Mouse (Mus musculus) hematopoietic stem cell, adult 5-6 weeks (primary cell): ENCODE measurements around the gene Ttc7b. TPM values are rescaled to one million over a fixed set of nuclear protein-coding genes. Genes with fewer than 3 reads are reported as not detected.

Experiments used
- ATAC-seq, 2 experiments: fragments of 125-278 bp in 1 of 2; replicated peaks in 1 of 2; 2 replicates each; pipeline ENCODE4 v1.8.0; 2016 to 2017; ENCODE audit warnings: inconsistent platforms in 2 of 2, mild to moderate bottlenecking in 2 of 2, moderate number of reproducible peaks in 2 of 2, low read depth in 1 of 2, moderate TSS enrichment in 1 of 2; ENCODE audit not compliant: low FRiP score in 2 of 2, poor library complexity in 2 of 2, severe bottlenecking in 2 of 2, insufficient read depth in 1 of 2, low TSS enrichment in 1 of 2
- total RNA-seq: library from RNA; stranded (forward); fragments of 172-1452, 232-1000 nt; gene quantifications from 2 replicates; pipeline ENCODE4 v1.2.3, GENCODE M21; 2017

Gene Ttc7b
- total RNA-seq, 1 experiment from 2014 or later, result 23.4 TPM

DNA sequence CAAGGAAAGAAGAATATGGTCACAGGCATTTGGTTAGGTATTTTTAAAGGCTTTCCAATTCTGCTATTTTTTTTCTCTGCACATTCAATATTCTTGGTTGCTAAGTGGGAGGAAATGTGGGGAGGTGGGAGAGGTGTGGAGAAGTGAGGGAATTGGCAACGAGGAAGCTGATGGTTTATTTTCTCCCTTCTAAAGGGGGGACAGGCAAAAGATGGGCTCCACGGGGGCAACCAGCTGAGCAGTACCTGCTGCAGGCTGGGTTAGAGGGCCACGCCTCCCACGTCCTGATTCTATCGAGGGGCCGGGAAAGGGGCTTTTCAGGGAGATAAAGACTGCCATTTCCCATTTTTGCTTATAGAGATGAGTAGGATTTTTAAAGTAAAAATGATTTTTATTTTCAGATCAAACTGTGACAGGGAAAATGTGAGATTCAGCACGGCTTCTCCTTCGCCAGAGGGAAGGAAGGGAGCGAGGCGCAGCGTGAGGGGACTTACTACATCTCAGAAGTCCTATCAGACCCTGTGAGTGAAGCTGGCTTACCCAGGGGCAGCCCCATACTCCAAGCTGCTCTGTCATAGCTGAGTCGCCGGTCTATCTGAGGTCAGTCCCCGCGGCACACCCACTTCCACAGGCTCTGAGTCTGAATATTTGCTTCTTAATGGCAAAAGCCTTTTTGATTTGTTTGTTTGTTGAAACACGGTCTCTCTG is 167.4 kb downstream of the Ttc7b start:
- no peak for ATAC-seq

DNA sequence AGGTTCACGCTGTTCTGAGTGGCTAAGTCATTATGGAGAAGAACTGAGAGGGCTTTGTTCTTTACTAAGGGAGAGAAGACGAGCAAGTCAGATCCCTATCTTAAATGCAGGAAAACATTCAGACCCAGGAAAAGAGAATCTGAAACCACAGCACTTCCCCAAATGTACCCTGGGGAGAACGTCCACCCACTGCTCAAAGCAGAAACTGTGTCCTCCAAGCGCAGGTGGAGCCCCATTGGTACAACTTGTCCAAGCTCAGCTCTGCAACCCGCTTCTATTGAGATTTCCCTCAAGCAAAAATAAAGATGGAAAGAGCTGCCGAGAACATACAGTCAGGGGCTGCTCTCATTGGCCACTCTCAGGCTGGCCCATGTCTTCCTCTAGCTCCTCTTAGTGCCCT is 168.5 kb downstream of the Ttc7b start:
- ATAC-seq, result no peak

DNA sequence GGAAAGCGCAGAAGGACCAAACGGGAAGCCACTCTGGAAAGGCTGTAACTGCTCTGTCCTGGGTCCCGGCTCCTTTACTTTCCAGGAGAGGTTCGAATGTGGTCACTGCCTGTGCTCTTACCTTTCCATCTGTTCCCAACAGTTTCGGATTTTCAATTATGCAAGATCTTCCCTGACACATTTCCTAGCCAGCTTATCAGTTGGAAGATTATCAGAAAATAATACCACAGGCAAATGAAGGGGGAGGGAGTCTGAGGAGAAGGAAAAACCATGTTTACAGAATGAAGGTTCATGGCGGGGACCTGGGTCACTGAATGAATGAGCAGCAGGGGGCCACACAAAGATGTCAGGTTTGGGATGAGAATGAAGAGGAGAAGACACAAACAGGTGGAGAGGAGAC is 177.1 kb downstream of the Ttc7b start:
- no peak for ATAC-seq

DNA sequence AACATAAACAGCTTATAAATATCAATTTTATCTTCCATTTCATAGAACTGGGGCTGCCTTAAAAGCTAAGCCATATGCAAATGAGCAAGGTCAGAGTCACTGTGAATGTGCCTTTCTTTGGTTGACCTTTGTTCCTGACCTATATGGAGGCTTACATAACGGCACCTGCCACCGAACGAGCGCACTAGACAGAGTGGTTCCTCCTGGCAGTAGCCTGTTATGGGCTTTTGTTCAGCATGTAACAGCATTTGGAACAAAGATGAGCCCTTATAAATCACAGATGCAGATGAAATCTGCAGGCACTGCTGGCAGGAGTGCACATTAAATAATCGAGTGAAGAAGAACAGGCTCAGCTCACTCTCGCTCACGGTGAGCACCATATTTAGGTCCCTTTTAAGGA is 179.0 kb downstream of the Ttc7b start:
- ATAC-seq, result no peak

DNA sequence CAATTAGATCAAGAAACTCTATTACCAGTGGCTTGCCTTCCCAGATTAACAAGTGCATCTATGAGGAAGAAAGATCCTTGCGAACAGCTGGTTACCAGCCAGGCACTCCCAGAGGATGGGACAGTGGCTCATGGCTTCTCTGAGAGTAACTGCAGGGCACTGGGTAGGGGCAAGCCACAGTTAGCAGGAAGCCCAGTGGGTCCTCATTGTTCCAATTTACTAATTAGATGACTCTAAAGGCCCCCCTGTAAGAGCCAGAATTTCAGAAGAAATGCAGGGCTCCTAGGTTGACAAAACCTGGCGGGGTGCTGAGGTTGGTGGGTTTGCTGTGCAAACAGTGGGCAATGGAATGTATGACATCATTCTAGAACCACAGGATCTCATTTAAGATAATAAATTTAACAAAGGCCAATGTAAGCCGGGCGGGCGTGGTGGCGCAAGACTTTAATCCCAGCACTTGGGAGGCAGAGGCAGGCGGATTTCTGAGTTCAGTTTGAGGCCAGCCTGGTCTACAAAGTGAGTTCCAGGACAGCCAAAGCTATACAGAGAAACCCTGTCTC is 179.6 kb downstream of the Ttc7b start:
- no peak for ATAC-seq

DNA sequence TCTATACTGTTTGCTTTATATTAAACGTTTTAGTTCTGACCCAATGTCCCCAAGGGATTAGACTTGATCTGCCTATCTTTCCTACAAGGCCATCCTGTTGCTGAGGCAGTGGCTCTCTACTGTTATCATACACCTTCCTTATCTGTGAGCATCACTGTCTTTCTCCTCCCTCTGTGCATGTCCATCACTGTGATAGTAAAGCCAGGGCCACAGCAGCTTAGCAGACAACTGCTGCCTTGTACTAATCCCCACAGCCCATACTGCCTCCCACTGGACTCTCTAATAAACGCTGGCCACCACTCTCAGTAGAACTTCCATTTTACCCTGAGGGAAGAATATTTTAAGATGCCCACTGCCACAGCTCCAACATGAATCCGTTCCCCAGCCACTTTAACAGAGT is 182.6 kb downstream of the Ttc7b start:
- 0 out of 4 replicates have a peak, but pooled peaks of 1 of the 2 experiments have one; percentile 37 for ATAC-seq

DNA sequence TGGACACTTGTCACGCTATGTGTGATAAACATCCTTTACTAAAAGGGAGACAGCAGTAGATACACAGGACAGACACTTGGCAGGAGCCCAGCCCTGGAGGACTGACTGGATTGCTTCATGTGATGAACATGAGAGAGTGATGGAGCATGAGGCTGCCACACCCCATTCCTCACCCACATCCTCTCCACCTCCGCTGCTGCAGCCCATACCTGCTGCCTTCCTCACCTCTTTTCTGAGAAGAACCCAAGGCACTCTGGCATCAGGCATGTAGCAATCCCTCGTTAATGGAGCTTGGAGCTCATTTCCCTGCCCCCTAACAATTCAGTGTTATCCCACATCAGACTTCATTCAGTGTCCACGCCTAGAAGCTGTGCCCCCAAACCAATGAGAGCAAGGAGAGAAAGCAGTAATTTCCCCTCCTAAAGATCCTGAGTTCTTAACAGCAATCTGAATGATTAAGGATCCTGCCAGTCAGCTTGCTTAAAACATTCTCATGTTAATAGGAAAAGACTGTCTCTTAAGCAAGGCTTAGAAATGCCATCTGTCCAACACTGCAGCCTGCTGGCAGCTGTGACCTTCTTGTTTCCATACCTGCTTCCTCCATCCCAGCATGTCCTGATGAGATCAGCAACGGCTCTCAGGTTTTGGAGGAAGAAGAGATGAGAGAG is 183.1 kb downstream of the Ttc7b start:
- no peak for ATAC-seq

DNA sequence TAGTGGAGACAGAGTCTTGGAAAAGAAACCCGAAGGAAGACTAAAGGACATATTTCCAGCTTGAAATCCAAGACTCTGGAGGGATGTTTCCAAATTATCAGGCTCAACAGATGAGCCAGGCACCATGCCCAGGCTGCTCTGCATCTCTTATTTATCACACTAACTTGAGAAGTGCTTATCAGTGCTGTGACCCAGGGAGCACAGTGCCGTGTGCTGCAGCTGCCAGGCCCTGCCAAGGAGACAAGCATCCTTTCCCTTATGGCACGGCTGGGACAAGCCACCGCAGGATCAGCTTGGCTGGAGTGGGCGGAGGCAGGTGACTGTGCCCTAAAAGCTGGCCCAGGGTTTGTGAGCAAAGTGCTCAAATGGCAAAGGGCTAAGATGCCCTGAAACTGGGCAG is 184.4 kb downstream of the Ttc7b start:
- ATAC-seq, result no peak

DNA sequence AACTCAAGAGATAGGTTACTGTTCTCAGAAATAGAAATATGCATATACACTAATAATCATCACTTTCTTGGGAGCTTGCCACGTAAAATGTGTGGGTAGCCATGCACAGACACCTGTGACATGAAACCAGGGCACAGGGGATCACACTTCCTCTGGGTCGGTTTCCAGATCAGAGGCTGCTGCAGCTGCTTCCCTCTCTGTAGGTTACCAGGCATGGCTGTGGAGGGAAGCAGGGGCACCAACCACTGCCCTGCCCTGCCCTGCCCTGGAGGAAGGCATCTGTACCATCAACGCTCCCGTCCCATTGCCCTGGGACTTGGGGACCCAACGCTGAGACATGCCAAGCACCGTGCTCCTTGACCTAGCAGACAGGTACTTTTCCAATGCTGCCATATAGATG is 188.8 kb downstream of the Ttc7b start:
- ATAC-seq, result no peak

DNA sequence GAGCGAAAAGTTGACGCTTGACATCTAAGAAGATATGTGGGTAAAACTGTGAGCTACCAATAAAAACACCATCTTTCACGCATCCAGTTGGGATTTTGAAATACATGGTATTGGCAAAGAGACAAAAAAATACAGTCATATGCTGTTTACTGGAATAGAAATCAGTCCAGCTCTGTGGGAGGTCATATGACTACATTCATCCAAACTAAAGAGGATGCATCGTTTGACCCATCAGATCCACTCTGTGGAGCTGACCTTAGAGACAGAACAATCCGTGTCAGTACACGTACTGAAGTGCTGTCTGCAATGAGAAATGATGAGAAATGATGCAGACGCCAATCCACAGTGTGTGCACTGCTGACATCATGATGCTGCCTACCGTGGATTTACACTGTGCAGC is 190.4 kb downstream of the Ttc7b start:
- no peak for ATAC-seq

DNA sequence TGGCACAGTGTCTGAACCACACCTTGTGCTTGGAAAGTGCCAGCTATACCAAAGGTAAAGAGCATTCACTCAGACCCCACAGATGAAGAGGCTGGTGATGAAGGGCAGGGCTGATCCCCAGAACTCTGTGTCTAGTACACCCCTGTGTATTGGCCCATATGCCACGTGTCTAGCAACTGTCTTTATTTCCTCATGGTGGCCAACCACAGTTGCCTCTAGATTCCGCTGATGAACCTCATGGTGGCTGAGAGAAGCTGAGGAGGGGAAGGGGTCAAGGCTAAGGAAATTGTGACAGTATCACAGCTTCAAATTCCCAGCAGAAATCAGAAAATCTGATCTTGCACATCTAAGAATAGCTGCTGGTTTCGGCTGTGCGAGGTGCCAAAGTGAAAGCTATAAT is 191.6 kb downstream of the Ttc7b start:
- ATAC-seq, result no peak

DNA sequence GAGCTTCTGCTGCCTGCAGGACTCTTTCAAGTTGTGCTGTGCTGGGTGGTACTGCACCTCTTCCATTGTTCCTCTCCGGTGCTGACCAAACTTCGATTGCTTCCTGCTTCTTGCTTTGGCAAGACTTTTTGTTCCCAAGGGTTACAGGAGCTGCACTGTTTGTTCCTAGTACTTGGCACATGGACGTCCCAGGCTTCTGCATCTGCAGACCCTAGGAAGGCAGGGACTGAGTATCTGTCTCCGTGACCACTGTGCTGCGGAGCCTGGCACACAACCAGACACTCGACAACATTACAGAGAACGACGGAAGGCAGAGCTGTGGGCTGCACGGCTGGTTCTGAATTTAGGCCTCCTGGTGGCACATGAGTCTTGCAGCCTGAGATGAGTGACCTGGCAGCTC is 192.1 kb downstream of the Ttc7b start:
- ATAC-seq, result no peak

DNA sequence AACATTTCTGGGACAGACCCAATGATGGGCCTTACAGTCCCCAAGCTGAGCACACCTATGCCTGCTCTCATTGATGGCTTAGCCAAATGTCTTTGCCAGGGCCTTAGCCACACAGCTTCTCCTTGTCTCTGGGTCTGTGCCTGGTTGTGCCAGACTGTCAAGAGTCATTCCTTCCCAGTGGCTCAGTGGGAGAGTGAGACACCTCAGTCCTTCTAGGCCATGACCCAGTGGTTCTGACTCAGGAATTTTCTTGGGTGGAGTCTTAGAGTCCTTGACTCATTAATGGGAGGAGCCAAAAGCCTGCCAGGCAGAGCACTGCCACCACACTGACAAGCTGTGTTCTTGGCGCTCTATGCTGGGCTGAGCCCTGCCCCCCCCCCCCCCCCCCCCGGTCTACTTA is 193.9 kb downstream of the Ttc7b start:
- no peak for ATAC-seq

DNA sequence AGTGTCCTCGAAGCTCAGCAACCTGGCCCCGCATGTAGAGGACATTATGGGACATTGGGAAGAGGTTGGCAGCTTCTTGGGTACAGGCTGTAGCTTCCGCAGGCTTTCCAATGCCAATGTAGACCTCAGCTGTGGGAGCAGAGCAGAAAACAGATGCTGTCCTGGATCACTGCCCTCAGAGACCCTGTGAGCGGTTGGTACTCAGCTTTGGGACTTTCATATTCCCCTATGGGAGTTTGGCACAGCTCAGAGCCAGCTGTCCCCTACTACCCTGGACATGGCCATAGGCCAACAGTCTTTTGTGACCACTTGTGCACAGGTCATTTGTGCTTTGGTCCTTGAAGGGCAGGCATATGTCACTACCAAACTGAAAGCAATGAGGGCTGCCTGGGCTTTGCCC is 195.0 kb downstream of the Ttc7b start:
- no peak for ATAC-seq

DNA sequence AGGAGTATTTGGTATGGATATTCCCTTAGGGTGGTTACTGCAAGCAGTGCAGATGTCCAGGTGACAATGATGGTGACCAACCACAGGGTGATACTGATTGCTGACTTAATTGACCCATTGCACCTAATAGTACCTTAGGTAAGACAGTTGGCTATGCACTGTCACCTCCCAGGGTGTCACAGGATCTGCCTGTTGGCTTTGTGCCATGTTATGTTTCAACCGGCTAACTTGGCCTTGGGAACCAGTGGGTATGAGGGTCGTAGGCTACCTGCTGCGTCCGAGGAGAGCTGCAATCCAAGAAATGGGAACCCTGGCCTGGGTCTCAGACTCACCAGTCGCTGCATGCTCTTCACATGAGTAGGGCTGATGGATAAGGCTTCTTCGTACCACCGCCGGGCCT is 195.4 kb downstream of the Ttc7b start:
- ATAC-seq, result no peak

DNA sequence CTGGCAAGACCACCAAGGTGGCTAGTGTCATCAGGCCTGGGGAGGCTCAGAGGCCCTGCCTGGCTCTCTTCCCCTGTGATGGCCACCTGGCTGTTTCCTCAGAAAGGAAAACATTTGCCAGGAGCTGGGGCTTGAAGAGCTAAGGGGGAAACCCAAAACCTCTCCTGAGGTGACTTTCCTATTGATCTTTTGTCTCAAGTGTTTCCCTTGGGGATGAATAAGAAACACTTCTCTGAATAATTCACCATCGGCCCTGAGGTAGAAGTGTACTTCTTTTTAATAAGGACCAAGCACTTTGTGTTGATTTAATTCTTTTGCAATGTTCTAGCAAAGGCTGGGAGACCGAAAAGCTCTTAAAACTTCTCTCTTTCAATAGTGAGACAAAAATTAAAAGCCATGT is 197.0 kb downstream of the Ttc7b start:
- ATAC-seq, result no peak

DNA sequence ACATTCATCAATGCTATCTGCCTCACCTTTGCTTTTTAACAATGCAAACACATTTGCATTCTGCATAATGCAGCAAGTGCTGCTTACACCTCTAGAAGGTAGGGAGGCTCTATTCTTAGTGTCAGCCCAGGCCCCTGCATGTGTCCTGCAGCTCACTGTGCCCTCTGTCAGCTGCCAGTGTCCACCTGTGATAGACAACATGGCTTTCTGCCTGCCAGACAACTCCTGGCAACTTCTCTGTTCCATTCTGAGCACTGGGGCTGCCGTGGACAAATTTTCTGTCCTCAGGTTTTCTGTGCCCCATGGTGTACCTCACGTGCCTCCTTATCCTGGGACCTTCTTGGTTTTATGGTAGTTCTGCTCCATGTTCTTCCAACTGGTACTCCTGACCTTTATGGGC is 198.4 kb downstream of the Ttc7b start:
- ATAC-seq, result no peak

DNA sequence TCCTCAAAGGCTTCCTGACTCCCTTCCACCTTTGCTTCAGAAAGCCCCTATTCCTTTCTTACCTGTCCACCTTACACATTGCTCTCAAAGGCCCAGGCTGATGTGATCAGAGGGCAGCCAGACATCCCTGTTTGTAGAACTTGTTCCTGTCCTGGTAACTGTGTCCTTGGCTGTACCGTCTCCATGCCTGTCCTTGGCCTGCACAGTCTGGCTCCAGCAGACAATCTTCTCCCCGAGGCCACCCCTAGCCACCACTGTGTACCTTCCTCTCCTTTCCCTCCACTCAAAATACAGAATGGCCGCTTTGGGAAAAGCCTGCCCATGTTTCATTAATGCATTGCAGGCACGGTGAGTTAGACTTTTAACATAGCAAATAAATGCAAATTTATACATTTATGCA is 199.1 kb downstream of the Ttc7b start:
- ATAC-seq, result no peak

DNA sequence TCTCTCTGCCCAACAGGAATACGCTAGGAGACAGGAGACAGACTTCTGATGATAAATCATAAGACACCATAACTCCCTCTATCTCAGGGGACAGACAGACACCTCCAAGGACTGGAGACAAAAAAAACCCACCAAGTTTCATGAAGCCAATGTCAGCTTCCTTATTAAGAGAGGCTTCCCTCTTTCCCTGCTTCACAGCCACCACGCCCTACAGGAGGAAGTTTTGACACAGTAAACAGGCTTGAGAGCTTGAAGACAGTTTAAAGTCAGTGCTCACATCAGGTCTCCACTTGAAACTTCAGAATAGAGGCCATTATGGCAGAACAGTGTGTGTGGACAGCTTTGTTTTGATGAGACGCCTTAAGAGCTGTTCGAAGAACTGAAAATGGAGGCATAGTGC is 200.9 kb downstream of the Ttc7b start:
- ATAC-seq, result no peak
